Mouse (Mus musculus) thymus, postnatal 10 days (tissue): ENCODE results near the gene Urad.

ENCODE experiments used
- DNase-seq, 2 experiments: peaks; one replicate each; pipeline ENCODE4 v3.0.0; 2021; ENCODE audit warnings: low spot score in 2 of 2

Gene Urad

GRCm38 (mm10) chr5:147269926-147270672 lies 52.1 kb downstream of the Urad start, which contains the start of gene Pdx1:
Gene Pdx1 (plus strand): TSS chr5:147269959.
- DNase-seq = no peak

- DNase-seq = no peak
Observed at GRCm38 (mm10) chr5:147269371-147269770, 52.9 kb downstream of the Urad start.

GRCm38 (mm10) chr5:147268728-147269127 lies 53.5 kb downstream of the Urad start:
- DNase-seq = no peak

- no peak for DNase-seq
Observed at GRCm38 (mm10) chr5:147267434-147267833, 54.8 kb downstream of the Urad start.
